In the genomic region with DNA sequence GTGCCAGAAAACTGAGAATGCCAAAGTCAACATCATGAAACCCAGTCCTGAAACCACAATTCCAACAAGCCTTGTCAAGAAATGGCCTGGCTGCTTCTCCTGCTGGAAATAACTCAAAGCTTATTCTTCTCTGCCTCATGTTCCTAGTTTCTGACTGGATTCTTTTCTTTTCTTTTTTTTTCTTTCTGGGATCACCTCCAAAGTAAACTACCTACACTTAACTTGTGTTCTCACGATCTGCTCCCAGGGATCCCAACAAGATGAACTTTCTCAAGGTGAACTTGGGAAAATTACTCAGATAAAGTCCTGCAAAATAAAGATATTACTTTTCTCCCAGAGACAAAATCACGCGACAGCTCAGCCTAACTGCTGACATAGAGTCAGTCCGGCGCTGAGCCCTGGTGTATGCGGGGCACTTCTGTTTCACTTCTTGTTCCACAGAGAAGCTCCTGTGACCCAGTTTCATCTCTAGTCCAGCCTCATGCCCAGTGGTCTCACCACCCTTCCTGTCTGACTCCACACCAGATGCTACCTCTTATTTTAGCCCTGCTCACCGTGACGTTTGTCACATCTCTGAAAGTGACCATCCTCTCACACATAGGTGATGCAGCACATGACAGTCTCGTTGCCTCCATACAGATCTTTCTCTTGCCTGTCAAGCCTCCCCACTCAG, we compare ENCODE assay signal across 11 mouse cellular contexts. TPM values are rescaled to one million over a fixed set of nuclear protein-coding genes. Genes with fewer than 3 reads are reported as not detected.
DNase-seq lines count a peak whose midpoint lies in the region; ATAC-seq and TF ChIP-seq lines count a peak whose summit lies in the region.
"Had no signal": no experiment of that assay in that cellular context is flagged by ENCODE, and none has a peak within 500 bp of the region (broad histone marks: within the 10 kb centered on the region; RNA-seq: fewer than 3 reads in every experiment).

No protein-coding gene starts in this region.

- H3K4me3 ChIP-seq in embryonic facial prominence, embryonic 12.5 days: no peak overlapping the region
- H3K4me3 ChIP-seq in embryonic facial prominence, embryonic 10.5 days: no peak overlapping the region
- H3K4me3 ChIP-seq in lung, embryonic 14.5 days (ENCODE audit: low read depth, low read length): no peak overlapping the region
- H3K4me3 ChIP-seq in heart, embryonic 16.5 days (ENCODE audit: low read length): no peak overlapping the region

- peaks cover 21% of the 10 kb centered on the region for H3K4me1 ChIP-seq in embryonic facial prominence, embryonic 12.5 days
- H3K4me1 ChIP-seq in embryonic facial prominence, embryonic 10.5 days: peaks cover 23% of the 10 kb centered on the region
- H3K4me1 ChIP-seq in lung, embryonic 14.5 days (ENCODE audit: insufficient read depth): peaks cover 17% of the 10 kb centered on the region
- peaks cover 24% of the 10 kb centered on the region for H3K4me1 ChIP-seq in heart, embryonic 16.5 days (ENCODE audit: control insufficient read depth, insufficient read depth, low read length)

- H3K27me3 ChIP-seq in embryonic facial prominence, embryonic 12.5 days: no peaks in the 10 kb centered on the region
- no peaks in the 10 kb centered on the region for H3K27me3 ChIP-seq in embryonic facial prominence, embryonic 10.5 days (replicated peaks; ENCODE audit: low read depth, poor library complexity, severe bottlenecking)
- no peaks in the 10 kb centered on the region for H3K27me3 ChIP-seq in lung, embryonic 14.5 days (ENCODE audit: insufficient read depth, low read length)
- H3K27me3 ChIP-seq in heart, embryonic 16.5 days (ENCODE audit: control insufficient read depth, insufficient read depth, low read length): no peaks in the 10 kb centered on the region

- 84% methylated on average over 9 of the region's 9 CpGs for WGBS in embryonic facial prominence, embryonic 12.5 days
- WGBS in embryonic facial prominence, embryonic 10.5 days: 92% methylated on average over 9 of the region's 9 CpGs
- 69% methylated on average over 9 of the region's 9 CpGs for WGBS in lung, embryonic 14.5 days
- WGBS in heart, embryonic 16.5 days: 63% methylated on average over 9 of the region's 9 CpGs

- H3K4me2 ChIP-seq in embryonic facial prominence, embryonic 12.5 days (replicated peaks): no peak overlapping the region
- H3K4me2 ChIP-seq in lung, embryonic 14.5 days: no peak overlapping the region
- no peak overlapping the region for H3K4me2 ChIP-seq in heart, embryonic 16.5 days (ENCODE audit: low read depth, low read length)

- H3K27ac ChIP-seq in embryonic facial prominence, embryonic 12.5 days: peak overlapping the region; percentile 54; the same call in 1 of the 2 replicates
- no peak overlapping the region for H3K27ac ChIP-seq in embryonic facial prominence, embryonic 10.5 days (replicated peaks)
- peak overlapping the region; percentile 14; the same call in 1 of the 2 replicates for H3K27ac ChIP-seq in lung, embryonic 14.5 days (ENCODE audit: low read depth)
- H3K27ac ChIP-seq in heart, embryonic 16.5 days (ENCODE audit: low read length): peak overlapping the region; percentile 68

- no peaks in the 10 kb centered on the region for H3K36me3 ChIP-seq in embryonic facial prominence, embryonic 12.5 days
- no peaks in the 10 kb centered on the region for H3K36me3 ChIP-seq in embryonic facial prominence, embryonic 10.5 days (replicated peaks)
- H3K36me3 ChIP-seq in lung, embryonic 14.5 days (ENCODE audit: insufficient read depth): no peaks in the 10 kb centered on the region
- H3K36me3 ChIP-seq in heart, embryonic 16.5 days (ENCODE audit: control insufficient read depth, insufficient read depth): no peaks in the 10 kb centered on the region

- H3K9ac ChIP-seq in embryonic facial prominence, embryonic 12.5 days: no peak overlapping the region
- H3K9ac ChIP-seq in lung, embryonic 14.5 days: no peak overlapping the region
- no peak overlapping the region for H3K9ac ChIP-seq in heart, embryonic 16.5 days (ENCODE audit: low read length)

- DNase-seq in embryonic facial prominence, embryonic 10.5 days (ENCODE audit: low spot score): no peak
- DNase-seq in lung, embryonic 14.5 days: no peak
- DNase-seq in lung, postnatal 14 days: no peak
- no peak for DNase-seq in adrenal gland, postnatal 25 days
- DNase-seq in c-Kit-positive CD71-positive TER-119-positive erythroid progenitor cells, embryonic 14.5 days (ENCODE audit: low spot score): no peak
- DNase-seq: cerebellum, postnatal 10 days; gastrocnemius, postnatal 36 days; thymus, adult 18-20 months had no signal

- no peak for ATAC-seq in embryonic facial prominence, embryonic 12.5 days (ENCODE audit: insufficient number of reproducible peaks, insufficient read depth, low FRiP score, low TSS enrichment)
- ATAC-seq in lung, embryonic 14.5 days (ENCODE audit: insufficient read depth): no peak
- ATAC-seq in heart, embryonic 16.5 days (replicated peaks; ENCODE audit: extremely low read depth, insufficient read depth, low FRiP score): no peak
- peak; percentile 83 for ATAC-seq in megakaryocyte progenitor cell, adult 5-6 weeks (replicated peaks; ENCODE audit: poor library complexity)

- TF ChIP-seq CTCF in lung, embryonic 14.5 days (IDR thresholded peaks at IDR 0.05; ENCODE audit: low read depth): no peak

- no peaks in the 10 kb centered on the region for H3K9me3 ChIP-seq in embryonic facial prominence, embryonic 12.5 days
- H3K9me3 ChIP-seq in embryonic facial prominence, embryonic 10.5 days: no peaks in the 10 kb centered on the region
- H3K9me3 ChIP-seq in lung, embryonic 14.5 days (ENCODE audit: low read depth, low read length): no peaks in the 10 kb centered on the region
- H3K9me3 ChIP-seq in heart, embryonic 16.5 days (replicated peaks; ENCODE audit: control insufficient read depth, low read length): no peaks in the 10 kb centered on the region

RNA-seq across cellular contexts. Expression of gene Eed, which starts 53.0 kb away (rescaled TPM):
- 91.2 and 95.5 TPM in 2 replicates for polyA plus RNA-seq in embryonic facial prominence, embryonic 12.5 days (2016; fragmentation: Nextera tagmentation; extraction: Ambion mirVana)
- polyA plus RNA-seq in embryonic facial prominence, embryonic 10.5 days (2016; fragmentation: Nextera tagmentation; extraction: Ambion mirVana): 89.6 and 89.7 TPM in 2 replicates
- 75.5 and 78.1 TPM in 2 replicates for polyA plus RNA-seq in lung, embryonic 14.5 days (2014; fragmentation: Nextera tagmentation; extraction: Ambion mirVana)
- polyA plus RNA-seq in heart, embryonic 16.5 days (2015; fragmentation: Nextera tagmentation; extraction: Ambion mirVana): 45.4 and 47.9 TPM in 2 replicates
- 133 and 143 TPM in 2 replicates for total RNA-seq in megakaryocyte progenitor cell, adult 5-6 weeks (2015)
- 116 and 143 TPM in 2 replicates for total RNA-seq in megakaryocyte progenitor cell, adult 5-6 weeks (2017)
- total RNA-seq in adrenal gland, postnatal 25 days (2021): 61.3 and 63.6 TPM in 2 replicates
